Mouse (Mus musculus): Measurements from ENCODE around the gene Atp13a2. TPM values are rescaled to one million over a fixed set of nuclear protein-coding genes. Genes with fewer than 3 reads are reported as not detected.
A peak's percentile ranks its signal among the peaks of the same experiment; 100 is the strongest.

The Atp13a2 gene
- total and polyA plus RNA-seq, 3 experiments = 21.4 to 67.7 (median 22.3) TPM

GRCm38 (mm10) chr4:140989447-140989846 is 2.8 kb downstream of the Atp13a2 start:
- H3K4me1 ChIP-seq (ENCODE audit: insufficient read depth, low read depth, low read length) = peaks cover 43% of the 10 kb centered on the region
- H3K4me3 ChIP-seq (ENCODE audit: low read depth, low read length) = no peak overlapping the region
- H3K9me3 ChIP-seq (replicated peaks) = no peaks in the 10 kb centered on the region
- TF ChIP-seq GATA1 (IDR thresholded peaks at IDR 0.05; ENCODE audit: borderline replicate concordance, low read length) = no peak
- DNase-seq (ENCODE audit: low spot score) (no peak), ATAC-seq (ENCODE audit: extremely low read depth, insufficient number of reproducible peaks, low FRiP score, poor library complexity, severe bottlenecking) (no peak)
- H3K27me3 ChIP-seq (ENCODE audit: insufficient read depth, low read length) = peaks cover 3% of the 10 kb centered on the region; the same call in 1 of the 2 replicates
- peaks cover 56% of the 10 kb centered on the region for H3K36me3 ChIP-seq (replicated peaks)

- peaks cover 83% of the 10 kb centered on the region for H3K36me3 ChIP-seq (replicated peaks)
- H3K27me3 ChIP-seq (ENCODE audit: insufficient read depth, low read length) = no peaks in the 10 kb centered on the region
- TF ChIP-seq GATA2 (IDR thresholded peaks at IDR 0.05; ENCODE audit: borderline replicate concordance, low read depth, low read length) = no peak
- TF ChIP-seq TAL1 (conservative IDR thresholded peaks at IDR 0.05; ENCODE audit: low read depth, low read length) = no peak
- ATAC-seq (ENCODE audit: extremely low read depth, insufficient number of reproducible peaks, low FRiP score, poor library complexity, severe bottlenecking) (no peak), DNase-seq (ENCODE audit: low spot score) (no peak)
- H3K4me3 ChIP-seq (ENCODE audit: low read depth, low read length) = no peak overlapping the region
- H3K4me1 ChIP-seq (ENCODE audit: insufficient read depth, low read depth, low read length) = peaks cover 25% of the 10 kb centered on the region
- no peaks in the 10 kb centered on the region for H3K9me3 ChIP-seq (replicated peaks)
These were observed 5.5 kb downstream of the Atp13a2 start for GRCm38 (mm10) chr4:140992215-140992614.

- Histone ChIP-seq H3K9me3 (replicated peaks) (no peaks in the 10 kb centered on the region), H3K27me3 (ENCODE audit: insufficient read depth, low read length) (no peaks in the 10 kb centered on the region), H3K4me3 (ENCODE audit: low read depth, low read length) (no peak overlapping the region), H3K36me3 (replicated peaks) (peaks cover 93% of the 10 kb centered on the region), H3K4me1 (ENCODE audit: insufficient read depth, low read depth, low read length) (peaks cover 12% of the 10 kb centered on the region)
- DNase-seq (ENCODE audit: low spot score) = no peak
- TF ChIP-seq TAL1 (conservative IDR thresholded peaks at IDR 0.05; ENCODE audit: low read depth, low read length) (no peak), POLR2AphosphoS5 (IDR thresholded peaks at IDR 0.05; ENCODE audit: insufficient replicate concordance, low read depth, low read length) (no peak), CTCF (IDR thresholded peaks at IDR 0.05; ENCODE audit: low read depth, low read length) (no peak)
- no peak for ATAC-seq (ENCODE audit: extremely low read depth, insufficient number of reproducible peaks, low FRiP score, poor library complexity, severe bottlenecking)
These were observed 7.2 kb downstream of the Atp13a2 start for GRCm38 (mm10) chr4:140993846-140994245.

GRCm38 (mm10) chr4:140995811-140996210 is 9.1 kb downstream of the Atp13a2 start:
- no peak for ATAC-seq (ENCODE audit: extremely low read depth, insufficient number of reproducible peaks, low FRiP score, poor library complexity, severe bottlenecking)
- DNase-seq (ENCODE audit: low spot score) = no peak

GRCm38 (mm10) chr4:140996812-140997211 is 10.1 kb downstream of the Atp13a2 start:
- TF ChIP-seq TAL1 (conservative IDR thresholded peaks at IDR 0.05; ENCODE audit: low read depth, low read length) (no peak), POLR2AphosphoS5 (IDR thresholded peaks at IDR 0.05; ENCODE audit: insufficient replicate concordance, low read depth, low read length) (no peak), CTCF (IDR thresholded peaks at IDR 0.05; ENCODE audit: low read depth, low read length) (no peak), GATA1 (IDR thresholded peaks at IDR 0.05; ENCODE audit: borderline replicate concordance, low read length) (no peak), GATA2 (IDR thresholded peaks at IDR 0.05; ENCODE audit: borderline replicate concordance, low read depth, low read length) (no peak)
- DNase-seq (ENCODE audit: low spot score) (no peak), ATAC-seq (ENCODE audit: extremely low read depth, insufficient number of reproducible peaks, low FRiP score, poor library complexity, severe bottlenecking) (no peak)
- Histone ChIP-seq H3K27me3 (ENCODE audit: insufficient read depth, low read length) (no peaks in the 10 kb centered on the region), H3K36me3 (replicated peaks) (peaks cover 96% of the 10 kb centered on the region), H3K4me3 (ENCODE audit: low read depth, low read length) (no peak overlapping the region), H3K4me1 (ENCODE audit: insufficient read depth, low read depth, low read length) (0 out of 2 replicates have a peak, but pooled peaks cover 3% of the 10 kb centered on the region), H3K9me3 (replicated peaks) (no peaks in the 10 kb centered on the region)

More at GRCm38 (mm10) chr4:140995811-140996210, 9.1 kb downstream of the Atp13a2 start:
- Histone ChIP-seq H3K4me3 (ENCODE audit: low read depth, low read length) (no peak overlapping the region), H3K4me1 (ENCODE audit: insufficient read depth, low read depth, low read length) (0 out of 2 replicates have a peak, but pooled peaks cover 3% of the 10 kb centered on the region), H3K27me3 (ENCODE audit: insufficient read depth, low read length) (no peaks in the 10 kb centered on the region), H3K9me3 (replicated peaks) (no peaks in the 10 kb centered on the region), H3K36me3 (replicated peaks) (peaks cover 93% of the 10 kb centered on the region)
- TF ChIP-seq GATA1 (IDR thresholded peaks at IDR 0.05; ENCODE audit: borderline replicate concordance, low read length) (no peak), POLR2AphosphoS5 (IDR thresholded peaks at IDR 0.05; ENCODE audit: insufficient replicate concordance, low read depth, low read length) (no peak), GATA2 (IDR thresholded peaks at IDR 0.05; ENCODE audit: borderline replicate concordance, low read depth, low read length) (no peak), CTCF (IDR thresholded peaks at IDR 0.05; ENCODE audit: low read depth, low read length) (no peak), TAL1 (conservative IDR thresholded peaks at IDR 0.05; ENCODE audit: low read depth, low read length) (no peak)

GRCm38 (mm10) chr4:141005983-141006382 is 19.3 kb downstream of the Atp13a2 start:
- DNase-seq (ENCODE audit: low spot score) (no peak), ATAC-seq (ENCODE audit: extremely low read depth, insufficient number of reproducible peaks, low FRiP score, poor library complexity, severe bottlenecking) (no peak)
- peaks cover 72% of the 10 kb centered on the region for H3K36me3 ChIP-seq (replicated peaks)
- 0 out of 2 replicates have a peak, but pooled peaks cover 3% of the 10 kb centered on the region for H3K4me1 ChIP-seq (ENCODE audit: insufficient read depth, low read depth, low read length)
- TF ChIP-seq GATA2 (IDR thresholded peaks at IDR 0.05; ENCODE audit: borderline replicate concordance, low read depth, low read length) (no peak), CTCF (IDR thresholded peaks at IDR 0.05; ENCODE audit: low read depth, low read length) (peak; percentile 16; the same call in 1 of the 2 replicates), POLR2AphosphoS5 (IDR thresholded peaks at IDR 0.05; ENCODE audit: insufficient replicate concordance, low read depth, low read length) (no peak), TAL1 (conservative IDR thresholded peaks at IDR 0.05; ENCODE audit: low read depth, low read length) (no peak)
- peaks cover 7% of the 10 kb centered on the region; the same call in 1 of the 2 replicates for H3K27me3 ChIP-seq (ENCODE audit: insufficient read depth, low read length)
- no peak overlapping the region for H3K4me3 ChIP-seq (ENCODE audit: low read depth, low read length)
- no peaks in the 10 kb centered on the region for H3K9me3 ChIP-seq (replicated peaks)

- H3K9me3 ChIP-seq (replicated peaks) = no peaks in the 10 kb centered on the region
- ATAC-seq (ENCODE audit: extremely low read depth, insufficient number of reproducible peaks, low FRiP score, poor library complexity, severe bottlenecking) (no peak), DNase-seq (ENCODE audit: low spot score) (no peak)
- H3K27me3 ChIP-seq (ENCODE audit: insufficient read depth, low read length) = peaks cover 22% of the 10 kb centered on the region; the same call in 1 of the 2 replicates
- TF ChIP-seq POLR2AphosphoS5 (IDR thresholded peaks at IDR 0.05; ENCODE audit: insufficient replicate concordance, low read depth, low read length) (no peak), TAL1 (conservative IDR thresholded peaks at IDR 0.05; ENCODE audit: low read depth, low read length) (no peak), GATA1 (IDR thresholded peaks at IDR 0.05; ENCODE audit: borderline replicate concordance, low read length) (no peak), GATA2 (IDR thresholded peaks at IDR 0.05; ENCODE audit: borderline replicate concordance, low read depth, low read length) (no peak), CTCF (IDR thresholded peaks at IDR 0.05; ENCODE audit: low read depth, low read length) (no peak)
- no peak overlapping the region for H3K4me3 ChIP-seq (ENCODE audit: low read depth, low read length)
- peaks cover 51% of the 10 kb centered on the region for H3K36me3 ChIP-seq (replicated peaks)
- H3K4me1 ChIP-seq (ENCODE audit: insufficient read depth, low read depth, low read length) = 0 out of 2 replicates have a peak, but pooled peaks cover 3% of the 10 kb centered on the region
These were observed 21.4 kb downstream of the Atp13a2 start for GRCm38 (mm10) chr4:141008028-141008427.

Measured in G1E (cell line).